9 mouse cellular contexts compared by ENCODE assay signal in the genomic region with DNA sequence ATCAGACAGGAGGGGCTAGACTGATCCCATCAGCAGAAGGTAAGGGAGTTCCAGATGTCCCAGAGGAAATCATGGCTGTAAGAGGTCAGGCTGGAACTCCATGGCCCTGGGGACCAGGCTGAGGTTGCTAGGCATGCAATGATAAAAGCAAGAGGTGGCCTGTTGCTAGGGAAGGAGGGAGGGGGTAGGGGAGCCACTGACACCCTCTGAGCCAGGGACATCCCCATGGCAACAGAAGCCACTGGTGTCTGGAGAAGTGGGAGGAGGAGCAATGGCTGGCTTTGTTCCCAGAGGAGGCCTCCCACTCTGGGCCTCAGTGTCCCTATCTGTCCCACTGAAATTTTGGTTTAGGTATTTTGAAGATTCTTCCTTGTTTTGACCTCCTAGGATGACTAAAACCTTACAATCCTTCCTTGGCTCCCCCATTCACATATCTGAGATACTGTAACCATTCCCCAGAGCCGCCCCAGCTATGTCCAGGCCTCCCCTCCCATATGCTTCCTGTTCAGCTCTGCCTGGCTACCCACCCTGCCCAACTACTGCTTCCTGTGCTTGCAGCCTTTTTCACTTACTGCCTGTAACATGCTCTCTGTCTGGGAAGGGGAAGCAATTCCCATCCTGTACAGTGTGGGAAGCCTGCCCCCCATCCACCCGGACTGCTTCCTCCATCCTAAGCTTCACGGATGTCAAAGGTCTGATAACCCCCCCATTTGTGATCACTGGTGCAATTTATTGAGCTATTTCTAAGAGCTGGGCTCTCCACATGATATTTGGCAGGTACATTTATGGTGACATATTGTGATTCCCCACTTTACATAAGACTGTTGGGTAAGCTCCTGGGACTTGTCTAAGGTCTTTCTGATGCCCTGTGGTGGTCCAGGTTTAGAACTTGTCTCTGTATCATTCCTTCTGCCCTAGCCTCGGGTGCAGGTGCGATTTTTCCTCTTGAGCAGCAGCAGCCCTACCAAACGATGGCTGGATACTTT. TPM values are rescaled to one million over a fixed set of nuclear protein-coding genes. Genes with fewer than 3 reads are reported as not detected.
DNase-seq lines count a peak whose midpoint lies in the region; ATAC-seq lines count a peak whose summit lies in the region.
"Had no signal": no experiment of that assay in that cellular context is flagged by ENCODE, and none has a peak within 500 bp of the region (broad histone marks: within the 10 kb centered on the region; RNA-seq: fewer than 3 reads in every experiment).

No protein-coding gene starts in this region.

- H3K27ac ChIP-seq in kidney, embryonic 15.5 days = peak overlapping the region; percentile 41; the same call in 1 of the 2 replicates
- peak overlapping the region; percentile 61; the same call in 1 of the 2 replicates for H3K27ac ChIP-seq in forebrain, embryonic 12.5 days

- H3K4me3 ChIP-seq in kidney, embryonic 15.5 days (replicated peaks) = no peak overlapping the region
- H3K4me3 ChIP-seq in forebrain, embryonic 12.5 days (replicated peaks) = no peak overlapping the region
- H3K4me3 ChIP-seq: myocyte had no signal

- peak; percentile 64 for ATAC-seq in kidney, embryonic 15.5 days (replicated peaks; ENCODE audit: low FRiP score)
- peak; percentile 84 for ATAC-seq in forebrain, embryonic 12.5 days (ENCODE audit: low FRiP score)
- ATAC-seq in hematopoietic stem cell, adult 5-6 weeks (replicated peaks in 1 of 2; ENCODE audit: insufficient read depth in 1 of 2, low FRiP score in 2 of 2, low TSS enrichment in 1 of 2, low read depth in 1 of 2, poor library complexity in 2 of 2, severe bottlenecking in 2 of 2) = peak; percentile 30 to 70; a peak in 3 of 4 replicates

- no peak overlapping the region for H3K9ac ChIP-seq in kidney, embryonic 15.5 days
- H3K9ac ChIP-seq in forebrain, embryonic 12.5 days = no peak overlapping the region

- H3K27me3 ChIP-seq in kidney, embryonic 15.5 days = peaks cover 80% of the 10 kb centered on the region
- peaks cover 85% of the 10 kb centered on the region for H3K27me3 ChIP-seq in forebrain, embryonic 12.5 days

- H3K4me2 ChIP-seq in kidney, embryonic 15.5 days = no peak overlapping the region
- no peak overlapping the region for H3K4me2 ChIP-seq in forebrain, embryonic 12.5 days

- no peak for DNase-seq in kidney, adult 11 months
- peak; percentile 44 for DNase-seq in adrenal gland, postnatal 25 days
- peak; percentile 12 for DNase-seq in lung, postnatal 14 days
- no peak for DNase-seq in thymus, postnatal 14 days
- DNase-seq in gastrocnemius, postnatal 25 days = no peak

- H3K36me3 ChIP-seq in kidney, embryonic 15.5 days = no peaks in the 10 kb centered on the region
- no peaks in the 10 kb centered on the region for H3K36me3 ChIP-seq in forebrain, embryonic 12.5 days (replicated peaks)

- 53% methylated on average over 6 of the region's 6 CpGs for WGBS in kidney, embryonic 15.5 days
- 73% methylated on average over 6 of the region's 6 CpGs for WGBS in forebrain, embryonic 12.5 days

- no peaks in the 10 kb centered on the region for H3K9me3 ChIP-seq in kidney, embryonic 15.5 days (replicated peaks)
- H3K9me3 ChIP-seq in forebrain, embryonic 12.5 days = no peaks in the 10 kb centered on the region

- peaks cover 14% of the 10 kb centered on the region for H3K4me1 ChIP-seq in kidney, embryonic 15.5 days
- peaks cover 18% of the 10 kb centered on the region for H3K4me1 ChIP-seq in forebrain, embryonic 12.5 days

RNA-seq across cellular contexts. Expression of gene Iqsec2, which starts 27.3 kb away (rescaled TPM):
- polyA plus RNA-seq in kidney, embryonic 15.5 days (2015; fragmentation: Nextera tagmentation; extraction: Ambion mirVana) = 3.9 and 5.0 TPM in 2 replicates
- 27.6 and 32.0 TPM in 2 replicates for total RNA-seq in adrenal gland, postnatal 25 days (2021)
- polyA plus RNA-seq in forebrain, embryonic 12.5 days (2016; fragmentation: Nextera tagmentation; extraction: Ambion mirVana) = 2.8 and 3.0 TPM in 2 replicates
- 4.5 and 5.4 TPM in 2 replicates for total RNA-seq in hematopoietic stem cell, adult 5-6 weeks (2017)
- 10 to 100 TPM; 23.1 to 28.2 TPM for total RNA-seq in gastrocnemius, postnatal 25 days (2021)

Comparison
In these comparisons a context has a peak if more than half of its experiments do, and no peak if none do; other contexts are left out.
1. DNase-seq: peak in adrenal gland, postnatal 25 days (single experiment) and lung, postnatal 14 days (single experiment); none in kidney, adult 11 months (single experiment), thymus, postnatal 14 days (single experiment) and gastrocnemius, postnatal 25 days (single experiment).
2. Peak in every context shown above with its lines, with median percentiles within 50 percentile points of each other: ATAC-seq.